Mouse (Mus musculus): ENCODE measurements around the gene Gstcd. TPM values are rescaled to one million over a fixed set of nuclear protein-coding genes. Genes with fewer than 3 reads are reported as not detected.
A peak's percentile ranks its signal among the peaks of the same experiment; 100 is the strongest.

Gstcd gene
- polyA plus RNA-seq, 1 experiment from 2014 or later: 7.8 TPM

- peak within 1 kb of the TSS; percentile 94 for H3K4me2 ChIP-seq (ENCODE audit: low read depth, low read length)
- no peaks in the 10 kb centered on the region for H3K9me3 ChIP-seq (ENCODE audit: control insufficient read depth, low read length)
- peak; percentile 89 for ATAC-seq (ENCODE audit: low read depth)
- H3K27me3 ChIP-seq (ENCODE audit: control insufficient read depth, insufficient read depth, low read depth, low read length): no peaks in the 10 kb centered on the region; the same call in none of the 2 replicates
- peak within 1 kb of the TSS; percentile 83 for H3K9ac ChIP-seq (ENCODE audit: low read length)
- peaks cover 6% of the 10 kb centered on the region for H3K36me3 ChIP-seq (ENCODE audit: control insufficient read depth, insufficient read depth, low read length)
- under 1% methylated on average over 57 of the region's 82 CpGs for WGBS
- H3K27ac ChIP-seq (ENCODE audit: low read length): peak within 1 kb of the TSS; percentile 83
- H3K4me3 ChIP-seq (ENCODE audit: low read length): peak within 1 kb of the TSS; percentile 85
- peaks cover 23% of the 10 kb centered on the region for H3K4me1 ChIP-seq (replicated peaks; ENCODE audit: control insufficient read depth, insufficient read depth, low read length)
Measured at GRCm38 (mm10) chr3:132949791-132950528, 141.9 kb downstream of the Gstcd start, which contains the start of gene Npnt. Gene Npnt (minus strand): TSS chr3:132950291.

GRCm38 (mm10) chr3:132949380-132949790, 142.4 kb downstream of the Gstcd start:
- H3K4me3 ChIP-seq (ENCODE audit: low read length): peak overlapping the region; percentile 85
- peaks cover 6% of the 10 kb centered on the region for H3K36me3 ChIP-seq (ENCODE audit: control insufficient read depth, insufficient read depth, low read length)
- peaks cover 23% of the 10 kb centered on the region for H3K4me1 ChIP-seq (replicated peaks; ENCODE audit: control insufficient read depth, insufficient read depth, low read length)
- ATAC-seq (ENCODE audit: low read depth): peak; percentile 38
- H3K4me2 ChIP-seq (ENCODE audit: low read depth, low read length): peak overlapping the region; percentile 94
- H3K27me3 ChIP-seq (ENCODE audit: control insufficient read depth, insufficient read depth, low read depth, low read length): no peaks in the 10 kb centered on the region; the same call in none of the 2 replicates
- under 1% methylated on average over 26 of the region's 26 CpGs for WGBS
- H3K9ac ChIP-seq (ENCODE audit: low read length): peak overlapping the region; percentile 83
- no peaks in the 10 kb centered on the region for H3K9me3 ChIP-seq (ENCODE audit: control insufficient read depth, low read length)
- H3K27ac ChIP-seq (ENCODE audit: low read length): peak overlapping the region; percentile 83

DNA sequence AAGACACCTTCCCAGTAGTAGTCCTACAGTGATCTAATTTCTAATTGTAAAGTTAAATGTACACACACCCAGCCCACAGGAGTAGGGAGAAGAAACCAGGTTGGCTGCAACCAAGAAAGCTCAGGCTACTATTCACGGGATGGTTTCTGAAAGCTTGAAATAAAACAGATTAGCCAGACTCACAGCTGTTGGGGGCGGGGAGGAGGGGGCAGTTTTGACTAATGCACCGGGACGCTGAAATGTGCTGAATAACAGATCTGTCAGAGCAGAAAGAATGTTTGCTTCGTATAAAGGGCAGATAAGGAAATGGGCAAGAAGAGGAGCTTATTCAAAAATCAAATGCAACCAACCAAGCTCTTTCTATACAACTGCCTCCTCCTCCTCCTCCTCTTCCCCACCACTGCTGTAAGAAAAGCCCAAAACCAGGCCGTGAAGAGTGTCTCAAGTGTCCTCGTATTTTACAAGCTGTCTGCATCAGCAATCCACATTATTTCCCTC, 143.5 kb downstream of the Gstcd start:
- Histone ChIP-seq H3K36me3 (ENCODE audit: control insufficient read depth, insufficient read depth, low read length) (peaks cover 6% of the 10 kb centered on the region), H3K4me1 (replicated peaks; ENCODE audit: control insufficient read depth, insufficient read depth, low read length) (peaks cover 23% of the 10 kb centered on the region), H3K9me3 (ENCODE audit: control insufficient read depth, low read length) (no peaks in the 10 kb centered on the region), H3K4me2 (ENCODE audit: low read depth, low read length) (peak overlapping the region; percentile 94), H3K9ac (ENCODE audit: low read length) (peak overlapping the region; percentile 83), H3K27ac (ENCODE audit: low read length) (peak overlapping the region; percentile 31; the same call in 1 of the 2 replicates), H3K27me3 (ENCODE audit: control insufficient read depth, insufficient read depth, low read depth, low read length) (no peaks in the 10 kb centered on the region; the same call in none of the 2 replicates), H3K4me3 (ENCODE audit: low read length) (peak overlapping the region; percentile 85)
- no peak for ATAC-seq (ENCODE audit: low read depth)
- WGBS: 9% methylated on average over 7 of the region's 7 CpGs

DNA sequence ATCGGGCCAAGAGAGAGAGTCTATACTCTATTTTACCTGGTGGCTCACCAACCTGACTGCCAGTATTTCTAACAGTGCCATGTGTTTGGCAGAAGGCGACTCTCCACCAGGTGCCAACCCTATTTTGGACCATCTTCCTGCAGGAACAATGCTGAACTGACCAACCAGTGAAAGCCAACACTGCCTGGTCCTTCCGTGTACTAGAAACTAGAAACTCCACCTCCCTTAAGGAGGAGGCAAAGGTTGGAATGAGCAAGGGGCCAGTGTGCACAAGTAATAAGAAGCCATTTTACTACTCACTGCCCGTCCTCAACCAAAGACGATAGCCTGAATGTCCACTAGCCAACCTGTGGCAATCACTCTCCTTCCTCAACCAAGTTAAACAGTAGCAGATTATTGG, 145.7 kb downstream of the Gstcd start:
- no peak overlapping the region for H3K27ac ChIP-seq (ENCODE audit: low read length)
- no peaks in the 10 kb centered on the region; the same call in none of the 2 replicates for H3K27me3 ChIP-seq (ENCODE audit: control insufficient read depth, insufficient read depth, low read depth, low read length)
- H3K9ac ChIP-seq (ENCODE audit: low read length): no peak overlapping the region
- H3K9me3 ChIP-seq (ENCODE audit: control insufficient read depth, low read length): no peaks in the 10 kb centered on the region
- no peak overlapping the region for H3K4me3 ChIP-seq (ENCODE audit: low read length)
- H3K4me1 ChIP-seq (replicated peaks; ENCODE audit: control insufficient read depth, insufficient read depth, low read length): peaks cover 23% of the 10 kb centered on the region
- ATAC-seq (ENCODE audit: low read depth): no peak
- peaks cover 9% of the 10 kb centered on the region for H3K36me3 ChIP-seq (ENCODE audit: control insufficient read depth, insufficient read depth, low read length)
- WGBS: 85% methylated on average over 5 of the region's 5 CpGs
- H3K4me2 ChIP-seq (ENCODE audit: low read depth, low read length): no peak overlapping the region

DNA sequence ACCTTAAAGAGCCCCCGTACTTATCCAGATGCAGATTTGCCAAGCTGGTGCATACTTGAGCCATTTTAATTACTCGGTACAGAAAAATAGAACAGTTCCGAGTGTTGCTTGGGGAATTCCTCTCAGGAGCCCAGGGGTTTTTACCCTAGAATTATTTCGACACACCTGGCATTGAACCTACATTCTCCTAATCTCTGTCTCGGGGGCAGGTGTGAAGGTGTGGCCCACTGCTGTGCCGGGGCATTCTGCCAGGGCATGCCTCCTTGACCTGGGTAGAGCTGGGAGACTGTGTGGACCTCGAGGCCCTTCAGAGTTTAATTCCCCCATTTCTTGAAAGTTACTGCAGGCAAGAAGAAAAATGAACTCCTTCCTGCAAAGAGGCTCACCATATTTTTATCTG, 146.2 kb downstream of the Gstcd start:
- H3K4me2 ChIP-seq (ENCODE audit: low read depth, low read length): no peak overlapping the region
- no peak overlapping the region; the same call in 1 of the 2 replicates for H3K9ac ChIP-seq (ENCODE audit: low read length)
- no peaks in the 10 kb centered on the region for H3K9me3 ChIP-seq (ENCODE audit: control insufficient read depth, low read length)
- no peak overlapping the region for H3K4me3 ChIP-seq (ENCODE audit: low read length)
- peaks cover 9% of the 10 kb centered on the region for H3K36me3 ChIP-seq (ENCODE audit: control insufficient read depth, insufficient read depth, low read length)
- ATAC-seq (ENCODE audit: low read depth): no peak
- peaks cover 20% of the 10 kb centered on the region for H3K4me1 ChIP-seq (replicated peaks; ENCODE audit: control insufficient read depth, insufficient read depth, low read length)
- H3K27ac ChIP-seq (ENCODE audit: low read length): no peak overlapping the region
- 50% methylated on average over 7 of the region's 7 CpGs for WGBS
- no peaks in the 10 kb centered on the region; the same call in none of the 2 replicates for H3K27me3 ChIP-seq (ENCODE audit: control insufficient read depth, insufficient read depth, low read depth, low read length)

- Histone ChIP-seq H3K36me3 (ENCODE audit: control insufficient read depth, insufficient read depth, low read length) (peaks cover 9% of the 10 kb centered on the region), H3K4me1 (replicated peaks; ENCODE audit: control insufficient read depth, insufficient read depth, low read length) (peaks cover 24% of the 10 kb centered on the region), H3K9me3 (ENCODE audit: control insufficient read depth, low read length) (no peaks in the 10 kb centered on the region), H3K27ac (ENCODE audit: low read length) (no peak overlapping the region), H3K4me3 (ENCODE audit: low read length) (no peak overlapping the region), H3K9ac (ENCODE audit: low read length) (no peak overlapping the region), H3K4me2 (ENCODE audit: low read depth, low read length) (no peak overlapping the region), H3K27me3 (ENCODE audit: control insufficient read depth, insufficient read depth, low read depth, low read length) (no peaks in the 10 kb centered on the region; the same call in 1 of the 2 replicates)
- 28% methylated on average over 3 of the region's 3 CpGs for WGBS
- no peak for ATAC-seq (ENCODE audit: low read depth)
Measured at GRCm38 (mm10) chr3:132944609-132945008, 147.2 kb downstream of the Gstcd start.

GRCm38 (mm10) chr3:132944193-132944592, 147.6 kb downstream of the Gstcd start:
- peaks cover 28% of the 10 kb centered on the region for H3K4me1 ChIP-seq (replicated peaks; ENCODE audit: control insufficient read depth, insufficient read depth, low read length)
- H3K4me3 ChIP-seq (ENCODE audit: low read length): no peak overlapping the region
- peaks cover 9% of the 10 kb centered on the region for H3K36me3 ChIP-seq (ENCODE audit: control insufficient read depth, insufficient read depth, low read length)
- no peaks in the 10 kb centered on the region; the same call in 1 of the 2 replicates for H3K27me3 ChIP-seq (ENCODE audit: control insufficient read depth, insufficient read depth, low read depth, low read length)
- H3K9me3 ChIP-seq (ENCODE audit: control insufficient read depth, low read length): no peaks in the 10 kb centered on the region
- ATAC-seq (ENCODE audit: low read depth): no peak
- no peak overlapping the region for H3K9ac ChIP-seq (ENCODE audit: low read length)
- no peak overlapping the region for H3K4me2 ChIP-seq (ENCODE audit: low read depth, low read length)
- 41% methylated on average over 7 of the region's 7 CpGs for WGBS
- no peak overlapping the region for H3K27ac ChIP-seq (ENCODE audit: low read length)

DNA sequence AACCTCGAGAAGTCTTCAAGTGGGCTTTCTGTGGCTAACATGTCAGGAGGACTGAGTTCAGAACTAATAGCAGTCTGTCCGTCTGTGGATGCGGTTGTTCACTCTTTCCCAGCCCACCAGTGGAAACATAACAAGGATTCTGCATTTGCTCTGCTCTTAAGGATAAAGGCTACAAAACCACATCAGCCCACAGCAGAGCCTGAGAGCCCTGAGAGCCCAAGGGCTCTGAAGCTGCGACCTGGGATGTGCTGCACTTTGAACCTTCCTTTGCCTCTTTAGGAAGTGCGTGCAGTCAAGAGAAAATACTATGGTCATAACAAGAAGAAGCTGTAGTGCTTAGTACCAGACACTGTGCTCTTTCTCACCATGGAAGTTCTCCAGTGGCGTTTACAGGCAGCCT, 149.1 kb downstream of the Gstcd start:
- Histone ChIP-seq H3K36me3 (ENCODE audit: control insufficient read depth, insufficient read depth, low read length) (peaks cover 9% of the 10 kb centered on the region), H3K27ac (ENCODE audit: low read length) (no peak overlapping the region), H3K4me2 (ENCODE audit: low read depth, low read length) (no peak overlapping the region), H3K9me3 (ENCODE audit: control insufficient read depth, low read length) (no peaks in the 10 kb centered on the region), H3K27me3 (ENCODE audit: control insufficient read depth, insufficient read depth, low read depth, low read length) (no peaks in the 10 kb centered on the region), H3K9ac (ENCODE audit: low read length) (no peak overlapping the region), H3K4me1 (replicated peaks; ENCODE audit: control insufficient read depth, insufficient read depth, low read length) (peaks cover 26% of the 10 kb centered on the region), H3K4me3 (ENCODE audit: low read length) (no peak overlapping the region)
- 87% methylated on average over 6 of the region's 6 CpGs for WGBS
- ATAC-seq (ENCODE audit: low read depth): no peak

DNA sequence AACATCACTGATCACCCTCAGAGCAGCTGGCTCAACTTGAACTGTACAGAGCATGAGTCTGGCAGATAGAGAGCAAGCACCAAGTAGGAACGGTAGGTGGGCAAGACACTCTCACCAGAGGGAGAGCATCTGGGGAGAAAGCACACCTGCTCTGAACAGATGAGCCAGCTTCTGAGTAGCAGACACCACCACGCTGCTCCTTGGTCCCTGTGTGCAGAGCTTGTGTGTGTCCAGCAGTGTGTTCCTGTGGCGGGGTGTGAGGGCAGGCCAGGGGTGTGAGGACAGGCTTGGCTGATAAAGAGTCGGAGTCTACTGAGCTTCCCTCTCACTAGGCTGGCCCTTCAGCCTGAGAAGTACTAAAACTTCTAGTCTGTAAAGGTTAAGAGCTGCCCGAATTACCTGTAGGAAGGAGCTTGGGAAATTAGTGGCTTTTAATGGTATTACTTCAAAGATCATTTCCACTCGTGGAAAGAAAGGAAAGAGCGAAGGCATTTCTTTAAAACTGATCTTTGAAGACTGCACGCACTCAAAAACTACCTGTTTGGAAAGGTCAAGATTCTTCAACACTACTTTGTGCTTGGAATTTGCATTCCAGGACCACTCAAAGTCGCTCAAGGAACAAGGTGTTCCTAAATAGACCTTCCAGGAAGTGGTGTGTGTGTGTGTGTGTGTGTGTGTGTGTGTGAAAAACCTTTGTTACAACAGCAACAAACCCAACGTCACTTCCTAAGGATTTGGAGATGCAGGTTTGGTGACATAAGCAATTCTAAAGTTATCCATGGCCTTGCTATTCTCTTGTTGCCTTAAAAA, 151.4 kb downstream of the Gstcd start:
- no peaks in the 10 kb centered on the region for H3K9me3 ChIP-seq (ENCODE audit: control insufficient read depth, low read length)
- H3K4me2 ChIP-seq (ENCODE audit: low read depth, low read length): no peak overlapping the region
- peak overlapping the region; percentile 77 for H3K27ac ChIP-seq (ENCODE audit: low read length)
- H3K36me3 ChIP-seq (ENCODE audit: control insufficient read depth, insufficient read depth, low read length): peaks cover 3% of the 10 kb centered on the region; the same call in 1 of the 2 replicates
- H3K4me1 ChIP-seq (replicated peaks; ENCODE audit: control insufficient read depth, insufficient read depth, low read length): peaks cover 20% of the 10 kb centered on the region
- 52% methylated on average over 10 of the region's 10 CpGs for WGBS
- H3K27me3 ChIP-seq (ENCODE audit: control insufficient read depth, insufficient read depth, low read depth, low read length): no peaks in the 10 kb centered on the region
- peak; percentile 68 for ATAC-seq (ENCODE audit: low read depth)
- no peak overlapping the region for H3K4me3 ChIP-seq (ENCODE audit: low read length)
- no peak overlapping the region; the same call in 1 of the 2 replicates for H3K9ac ChIP-seq (ENCODE audit: low read length)

Measured in lung, embryonic 16.5 days (tissue).